Mouse (Mus musculus) thymus, adult 2 months (tissue): ENCODE data around the gene Serpina1e.

Experiments used
- CTCF ChIP-seq: fragments of 200-500 bp; IDR thresholded peaks from 2 replicates; pipeline ENCODE4 v1.5.1; 2012; ENCODE audit warnings: mild to moderate bottlenecking, control low read depth, low read length, moderate library complexity, borderline replicate concordance; ENCODE audit not compliant: control insufficient read depth, poor library complexity, insufficient read depth; ENCODE audit errors: extremely low read depth
- POLR2A ChIP-seq: fragments of 200-500 bp; IDR thresholded peaks from 2 replicates; pipeline ENCODE4 v1.6.1; 2012; ENCODE audit warnings: mild to moderate bottlenecking, low read length, control low read depth, moderate library complexity; ENCODE audit not compliant: control insufficient read depth, poor library complexity, insufficient read depth; ENCODE audit errors: extremely low read depth

- TF ChIP-seq CTCF (no peak), POLR2A (no peak)
These were observed 44.5 kb upstream of the Serpina1e start for GRCm38 (mm10) chr12:104003238-104003612.
